Mouse (Mus musculus): ENCODE results near the gene Taf1d.
"Not testable (repeated sequence)": the region's sequence is repeated elsewhere in the genome, so short reads cannot be mapped to it uniquely, and the experiment has no call there.

- not testable (repeated sequence) for TF ChIP-seq CTCF (IDR thresholded peaks at IDR 0.05; ENCODE audit: borderline replicate concordance, insufficient read depth, low read length); POLR2A (IDR thresholded peaks at IDR 0.05; ENCODE audit: low read depth, low read length)
These were observed 10.3 kb downstream of the Taf1d start for GRCm38 (mm10) chr9:15316296-15316695.

All from embryonic fibroblast, embryonic 13.5 days (primary cell).